Mouse (Mus musculus) lung, postnatal 0 days (tissue): ENCODE measurements around the gene Bpifa5. TPM values are rescaled to one million over a fixed set of nuclear protein-coding genes. Genes with fewer than 3 reads are reported as not detected.

Experiments used
- ATAC-seq: fragments of 200-750 bp; cut with Nextera tagmentation; 2 replicates; pipeline ENCODE4 v1.8.0; 2017; ENCODE audit warnings: moderate library complexity
- DNase-seq: peaks from one replicate; pipeline ENCODE4 v3.0.0-alpha.2; 2016; ENCODE audit warnings: low spot score
- H3K27ac ChIP-seq: fragments of 300-500 bp; sonication (generic); 2 replicates; pipeline ENCODE4 v1.5.1; 2014; ENCODE audit warnings: antibody characterized with exemption, mild to moderate bottlenecking, low read length, mixed read lengths
- H3K27me3 ChIP-seq: fragments of 300-500 bp; sonication (generic); replicated peaks from 2 replicates; pipeline ENCODE4 v1.6.1; 2014; ENCODE audit warnings: low read length, mixed read lengths; ENCODE audit not compliant: insufficient read depth
- H3K36me3 ChIP-seq: fragments of 300-500 bp; sonication (generic); 2 replicates; pipeline ENCODE4 v1.6.1; 2014; ENCODE audit warnings: low read length, mixed read lengths; ENCODE audit not compliant: insufficient read depth
- H3K4me1 ChIP-seq: fragments of 300-500 bp; sonication (generic); 2 replicates; pipeline ENCODE4 v1.6.1; 2014; ENCODE audit warnings: antibody characterized with exemption, low read depth, low read length, mixed read lengths; ENCODE audit not compliant: insufficient read depth
- H3K4me2 ChIP-seq: fragments of 300-500 bp; sonication (generic); replicated peaks from 2 replicates; pipeline ENCODE4 v1.6.1; 2014; ENCODE audit warnings: low read depth, mild to moderate bottlenecking, low read length, moderate library complexity, mixed read lengths
- H3K4me3 ChIP-seq: fragments of 300-500 bp; sonication (generic); 2 replicates; pipeline ENCODE4 v1.5.1; 2014; ENCODE audit warnings: low read depth, low read length
- H3K9ac ChIP-seq: fragments of 300-500 bp; sonication (generic); replicated peaks from 2 replicates; pipeline ENCODE4 v1.6.1; 2014; ENCODE audit warnings: low read depth, mild to moderate bottlenecking
- H3K9me3 ChIP-seq: fragments of 300-500 bp; sonication (generic); 2 replicates; pipeline ENCODE4 v1.6.1; 2016; ENCODE audit warnings: low read length, mixed read lengths
- CTCF ChIP-seq: IDR thresholded peaks from 2 replicates; pipeline ENCODE4 v1.5.1; 2016; ENCODE audit warnings: antibody characterized with exemption, mild to moderate bottlenecking
- EP300 ChIP-seq: IDR thresholded peaks from 2 replicates; pipeline ENCODE4 v1.6.1; 2016; ENCODE audit warnings: antibody characterized with exemption, mild to moderate bottlenecking, control low read depth
- WGBS: fragments of 180-500 bp; shearing (Covaris S2); extraction: QIAGEN DNeasy Blood & Tissue Kit; methylation state at CpG from one replicate; pipeline ENCODE4 v1.1.7; 2014; 5-methylcytosine and 5-hydroxymethylcytosine counted together
- polyA plus RNA-seq: library from polyadenylated mRNA; unstranded; fragments of >200 nt; fragmentation: Nextera tagmentation; extraction: Ambion mirVana; gene quantifications from 2 replicates; pipeline ENCODE4 v1.2.1, GENCODE M21; 2015

Gene Bpifa5
- polyA plus RNA-seq, 1 experiment from 2014 or later, result not detected

- no peaks in the 10 kb centered on the region for H3K4me1 ChIP-seq
- ATAC-seq (peak; percentile 63), DNase-seq (peak; percentile 71)
- H3K9ac ChIP-seq, result no peak overlapping the region
- H3K4me3 ChIP-seq, result no peak overlapping the region
- no peaks in the 10 kb centered on the region for H3K27me3 ChIP-seq
- no peaks in the 10 kb centered on the region for H3K36me3 ChIP-seq
- TF ChIP-seq CTCF (peak; percentile 88), EP300 (no peak)
- 10% methylated on average over 5 of the region's 5 CpGs for WGBS
- no peak overlapping the region for H3K27ac ChIP-seq
- H3K4me2 ChIP-seq, result no peak overlapping the region
- H3K9me3 ChIP-seq, result no peaks in the 10 kb centered on the region
These were observed 52.8 kb downstream of the Bpifa5 start for GRCm38 (mm10) chr2:154215191-154215590.

Other genes starting within 250 kb of the Bpifa5 start
- gene Bpifb3, start 244.4 kb upstream of the Bpifa5 start, polyA plus RNA-seq, result not detected in 2 replicates
- gene Bpifb4, start 224.4 kb upstream of the Bpifa5 start, polyA plus RNA-seq, result not detected in 2 replicates
- gene Bpifa6, start 187.7 kb upstream of the Bpifa5 start, polyA plus RNA-seq, result not detected in 2 replicates
- not detected in 2 replicates for gene Bpifa2, start 154.3 kb upstream of the Bpifa5 start, polyA plus RNA-seq
- gene Bpifa3, start 32.3 kb upstream of the Bpifa5 start, polyA plus RNA-seq, result not detected in 2 replicates
- gene Bpifa1, start 19.7 kb upstream of the Bpifa5 start, polyA plus RNA-seq, result 5.1 and 5.4 TPM in 2 replicates
- gene Bpifb1, start 28.2 kb downstream of the Bpifa5 start, polyA plus RNA-seq, result 7.3 and 7.4 TPM in 2 replicates
- 18.2 and 20.4 TPM in 2 replicates for gene Bpifb5, start 61.1 kb downstream of the Bpifa5 start, polyA plus RNA-seq
- not detected in 2 replicates for gene Bpifb9a, start 95.2 kb downstream of the Bpifa5 start, polyA plus RNA-seq
- gene Bpifb9b, start 144.6 kb downstream of the Bpifa5 start, polyA plus RNA-seq, result not detected in 2 replicates
- 5.6 and 18.9 TPM in 2 replicates for gene Cdk5rap1, start 210.4 kb downstream of the Bpifa5 start, polyA plus RNA-seq
- gene Snta1, start 245.5 kb downstream of the Bpifa5 start, polyA plus RNA-seq, result 7.7 and 8.0 TPM in 2 replicates